Mouse (Mus musculus) T-cell, adult 2 months (primary cell): ENCODE measurements around the gene Synpo2.

Experiments used
- DNase-seq: peaks from one replicate; pipeline ENCODE4 v3.0.0; 2022; ENCODE audit warnings: low spot score

The Synpo2 gene

GRCm38 (mm10) chr3:123205065-123205464 is 30.9 kb downstream of the Synpo2 start:
- DNase-seq: no peak

GRCm38 (mm10) chr3:123204658-123205057 is 31.3 kb downstream of the Synpo2 start:
- DNase-seq: no peak

GRCm38 (mm10) chr3:123201798-123202197 is 34.2 kb downstream of the Synpo2 start:
- no peak for DNase-seq

GRCm38 (mm10) chr3:123193740-123194139 is 42.2 kb downstream of the Synpo2 start:
- DNase-seq: no peak

GRCm38 (mm10) chr3:123191602-123192001 is 44.3 kb downstream of the Synpo2 start:
- no peak for DNase-seq

- DNase-seq: no peak
These were observed 45.6 kb downstream of the Synpo2 start for GRCm38 (mm10) chr3:123190329-123190728.

GRCm38 (mm10) chr3:123189826-123190225 is 46.1 kb downstream of the Synpo2 start:
- no peak for DNase-seq

- no peak for DNase-seq
These were observed 47.2 kb downstream of the Synpo2 start for GRCm38 (mm10) chr3:123188616-123189230.

- DNase-seq: no peak
These were observed 48.4 kb downstream of the Synpo2 start for GRCm38 (mm10) chr3:123187370-123188124.

GRCm38 (mm10) chr3:123185238-123185925 is 50.6 kb downstream of the Synpo2 start:
- no peak for DNase-seq

- DNase-seq: no peak
These were observed 51.7 kb downstream of the Synpo2 start for GRCm38 (mm10) chr3:123184281-123184680.

GRCm38 (mm10) chr3:123179508-123179907 is 56.4 kb downstream of the Synpo2 start:
- no peak for DNase-seq

- DNase-seq: no peak
These were observed 56.9 kb downstream of the Synpo2 start for GRCm38 (mm10) chr3:123179041-123179440.

GRCm38 (mm10) chr3:123178420-123178819 is 57.5 kb downstream of the Synpo2 start:
- no peak for DNase-seq

GRCm38 (mm10) chr3:123176366-123177334 is 59.3 kb downstream of the Synpo2 start:
- DNase-seq: peak; percentile 37

GRCm38 (mm10) chr3:123175142-123175541 is 60.8 kb downstream of the Synpo2 start:
- DNase-seq: no peak

- peak; percentile 46 for DNase-seq
These were observed 61.6 kb downstream of the Synpo2 start for GRCm38 (mm10) chr3:123174379-123174697.

- no peak for DNase-seq
These were observed 62.2 kb downstream of the Synpo2 start for GRCm38 (mm10) chr3:123173553-123174378.

GRCm38 (mm10) chr3:123172151-123172550 is 63.8 kb downstream of the Synpo2 start:
- no peak for DNase-seq

GRCm38 (mm10) chr3:123169398-123169797 is 66.6 kb downstream of the Synpo2 start:
- no peak for DNase-seq

GRCm38 (mm10) chr3:123168815-123169214 is 67.1 kb downstream of the Synpo2 start:
- DNase-seq: peak; percentile 50
